Mouse (Mus musculus) stomach, postnatal 0 days (tissue): ENCODE measurements around the gene Mvb12b.

ENCODE experiments used
- CTCF ChIP-seq: IDR thresholded peaks from 2 replicates; pipeline ENCODE4 v1.5.1; 2016; ENCODE audit warnings: antibody characterized with exemption, low read depth, mild to moderate bottlenecking, moderate library complexity
- EP300 ChIP-seq: optimal IDR thresholded peaks from 2 replicates; pipeline ENCODE3; 2016; ENCODE audit warnings: antibody characterized with exemption

DNA sequence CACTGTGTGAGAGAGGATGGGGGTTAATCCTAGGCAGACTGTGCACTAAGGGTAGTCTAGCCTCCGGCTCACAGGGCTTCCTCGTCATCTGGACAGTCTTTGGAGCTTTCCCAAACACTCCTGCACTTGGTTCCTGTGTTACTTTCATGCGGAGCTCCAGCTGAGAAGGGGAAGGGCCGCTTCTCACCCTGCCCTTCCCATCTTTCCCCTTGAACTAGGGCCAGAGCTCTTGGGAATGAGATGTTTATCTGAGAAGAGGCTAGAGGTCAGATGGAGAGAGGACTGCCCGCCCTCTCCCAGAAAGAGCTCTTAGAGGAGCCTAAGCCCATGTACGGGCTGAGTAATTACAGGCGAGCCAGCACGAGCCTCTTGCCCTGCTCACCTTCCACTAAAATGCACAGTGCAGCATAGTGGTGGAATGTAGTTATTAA lies 14.9 kb downstream of the Mvb12b start:
- TF ChIP-seq EP300 (no peak), CTCF (no peak)
